Mouse (Mus musculus) layer of hippocampus, adult 18-20 months (tissue): ENCODE data around the gene Olfr601. TPM values are rescaled to one million over a fixed set of nuclear protein-coding genes. Genes with fewer than 3 reads are reported as not detected.
"Not testable (repeated sequence)": the region's sequence is repeated elsewhere in the genome, so short reads cannot be mapped to it uniquely, and the experiment has no call there.

ENCODE experiments used
- DNase-seq, 2 experiments: peaks; one replicate each; pipeline ENCODE4 v3.0.0; 2022; ENCODE audit warnings: low spot score in 2 of 2
- long read RNA-seq: library from polyadenylated mRNA; stranded (forward); transcript quantifications from one replicate; pipeline ENCODE4 v2.0.0, GENCODE M21; 2021
- total RNA-seq, 2 experiments: library from RNA; stranded (reverse); gene quantifications; 2 replicates each; pipeline ENCODE4 v1.2.3; 2021

The Olfr601 gene
- not detected for total RNA-seq
- long read RNA-seq, result 0 reads

- no peak for DNase-seq
Observed at GRCm38 (mm10) chr7:103362555-103362954, at the start of gene Olfr601. TSS of gene Olfr601 (minus strand) at chr7:103362655.

DNA sequence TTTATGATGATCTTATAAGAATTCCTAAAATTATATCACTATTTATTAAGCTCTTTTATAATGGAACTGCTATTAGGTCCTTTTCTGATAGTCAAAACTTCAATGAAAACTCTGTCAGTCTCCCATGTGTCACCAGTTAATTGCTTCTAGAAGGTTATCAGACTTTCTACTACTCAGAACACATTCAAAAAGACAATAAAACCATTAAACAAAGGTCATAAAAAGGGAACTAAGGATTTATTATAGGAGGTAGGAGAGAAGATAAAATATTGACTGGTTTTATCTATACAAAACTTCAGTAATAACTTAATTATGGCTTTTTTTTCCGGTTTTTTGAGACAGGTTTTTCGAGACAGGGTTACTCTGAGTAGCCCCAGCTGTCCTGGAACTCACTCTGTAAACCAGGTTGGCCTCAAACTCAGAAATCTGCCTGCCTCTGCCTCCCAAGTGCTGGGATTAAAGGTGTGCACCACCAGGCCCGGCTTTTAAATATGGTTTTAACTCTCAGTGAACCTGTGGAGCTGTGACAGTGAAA lies 44.1 kb upstream of the Olfr601 start:
- DNase-seq, result not testable (repeated sequence)

DNA sequence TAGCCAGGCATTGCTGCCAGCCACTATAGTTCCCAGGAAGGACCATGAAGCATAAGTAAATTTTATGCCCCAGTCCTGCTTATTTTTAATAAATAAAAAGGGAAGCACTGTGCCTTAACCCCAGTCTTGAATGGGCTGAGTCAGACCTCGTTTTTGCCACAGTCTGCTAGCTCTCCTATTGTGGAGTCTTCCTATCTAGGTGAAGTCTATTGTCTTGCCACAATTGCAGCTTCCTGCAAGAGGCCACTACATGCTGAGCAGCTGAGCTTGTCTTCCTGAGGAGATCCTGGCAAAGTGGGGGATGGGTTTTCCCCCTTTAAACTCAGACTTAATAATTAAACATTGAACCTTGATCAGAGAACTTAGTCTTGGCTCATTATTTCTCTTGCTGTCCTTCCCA lies 36.5 kb upstream of the Olfr601 start:
- no peak for DNase-seq

DNA sequence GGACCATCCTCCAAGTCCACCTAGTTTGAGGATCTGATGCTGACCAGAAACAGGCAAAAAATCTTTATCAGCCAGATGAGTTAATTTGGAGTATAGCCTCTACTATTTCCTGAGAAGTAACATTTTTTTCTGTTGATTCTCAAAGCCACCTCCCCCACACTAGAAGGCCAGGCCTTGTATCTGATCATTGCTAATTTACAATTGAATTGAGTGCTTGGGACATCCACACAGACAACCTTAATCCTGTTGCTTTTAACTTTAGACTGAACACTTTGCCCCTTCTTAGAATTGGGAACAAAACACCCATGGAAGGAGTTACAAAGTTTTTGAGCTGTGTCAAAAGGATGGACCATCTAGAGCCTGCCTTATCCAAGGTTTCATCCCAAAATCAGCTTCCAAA lies 35.3 kb upstream of the Olfr601 start:
- no peak for DNase-seq

GRCm38 (mm10) chr7:103386077-103386476 lies 23.6 kb upstream of the Olfr601 start, which contains the start of gene Olfr603:
TSS of gene Olfr603 (minus strand) at chr7:103386177.
- DNase-seq, result no peak

DNA sequence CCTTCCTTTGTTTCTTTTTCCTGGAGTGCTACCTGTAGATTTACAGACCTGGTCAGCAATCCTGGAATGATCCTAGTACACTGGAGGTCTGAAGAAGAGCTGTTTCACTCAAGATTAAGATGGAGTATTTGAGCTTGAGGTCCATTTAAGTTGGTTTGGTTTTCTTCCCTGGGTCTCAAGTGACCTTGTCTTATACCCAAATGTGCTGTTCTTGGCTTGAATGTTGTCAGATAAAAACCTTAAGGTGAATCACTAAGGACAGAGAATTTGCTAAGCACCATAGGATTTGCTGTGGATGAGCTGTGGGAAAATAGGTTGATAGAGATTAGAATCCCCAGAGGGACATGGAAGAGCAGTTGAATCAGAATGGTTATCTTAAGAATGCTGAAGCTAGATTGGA lies 12.9 kb downstream of the Olfr601 start, which contains the start of gene Olfr600:
TSS of gene Olfr600 (minus strand) at position 101 of the 400 bp plus-strand sequence.
- DNase-seq, result no peak

DNA sequence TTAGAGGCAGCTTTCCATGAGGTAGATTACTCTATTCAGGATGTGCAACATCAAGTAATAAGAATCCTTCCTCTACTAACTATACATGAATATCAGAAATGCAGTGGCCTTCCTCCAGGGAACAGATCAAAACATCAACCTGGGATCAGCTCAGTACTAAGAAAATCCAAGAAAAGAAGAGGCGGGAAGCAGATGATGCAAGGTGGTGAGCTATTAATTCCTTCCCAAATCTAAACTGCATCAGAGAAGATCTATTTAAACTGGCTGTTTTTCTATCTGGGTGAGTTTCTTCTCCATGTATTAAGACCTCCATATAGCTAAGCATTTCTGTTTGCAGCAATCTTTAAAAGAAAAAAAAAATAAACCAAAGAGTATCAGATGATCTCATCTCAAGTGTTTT lies 26.8 kb downstream of the Olfr601 start, which contains the start of gene Olfr599:
TSS of gene Olfr599 (plus strand) at position 301 of the 400 bp plus-strand sequence.
- no peak for DNase-seq

DNA sequence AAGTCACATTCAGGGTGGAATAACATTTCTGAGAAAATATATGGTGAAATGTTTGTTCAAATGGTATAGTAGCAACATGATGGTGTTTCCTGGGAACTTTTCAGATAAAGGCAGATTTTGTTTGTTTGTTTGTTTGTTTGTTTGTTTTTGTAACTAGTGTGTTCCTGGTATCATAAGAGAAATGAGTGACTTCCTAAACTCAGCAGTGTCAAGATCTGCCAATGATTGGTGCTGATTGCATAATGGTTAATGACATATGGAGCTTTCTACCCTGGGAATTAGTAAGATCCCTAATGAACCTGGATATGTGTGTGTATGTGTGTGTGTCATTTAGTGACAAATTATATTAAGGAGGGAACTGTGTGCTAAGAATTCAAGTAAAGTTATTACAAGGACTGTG lies 39.2 kb downstream of the Olfr601 start, which contains the start of gene Olfr598:
TSS of gene Olfr598 (plus strand) at position 301 of the 400 bp plus-strand sequence.
- no peak for DNase-seq

DNA sequence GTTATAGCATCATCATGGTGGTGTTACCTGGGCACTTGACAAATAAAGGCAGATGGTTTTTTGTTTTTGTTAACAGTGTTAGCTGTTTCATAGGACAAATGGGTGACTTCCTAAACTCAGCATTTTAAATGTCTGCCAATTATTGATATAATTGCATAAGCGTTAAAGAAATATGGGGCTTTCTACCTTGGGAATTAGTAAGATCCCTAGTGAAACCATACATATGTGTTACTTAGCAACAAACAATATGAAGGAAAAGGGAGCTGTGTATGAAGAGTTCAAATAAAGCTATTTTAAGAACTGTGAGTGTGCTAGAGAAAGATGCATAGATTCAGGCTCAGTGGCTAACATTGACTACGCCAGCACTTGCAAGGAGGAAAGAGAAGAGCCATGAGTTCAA lies 46.4 kb downstream of the Olfr601 start, which contains the start of gene Olfr597:
TSS of gene Olfr597 (plus strand) at position 301 of the 400 bp plus-strand sequence.
- not testable (repeated sequence) for DNase-seq

Other genes starting within 250 kb of the Olfr601 start
- not detected for gene Olfr586, start 237.0 kb downstream of the Olfr601 start, total RNA-seq
- not detected for gene Olfr588-ps1, start 221.8 kb downstream of the Olfr601 start, total RNA-seq
- not detected for gene Olfr589, start 206.3 kb downstream of the Olfr601 start, total RNA-seq
- gene Olfr591, start 184.3 kb downstream of the Olfr601 start, total RNA-seq, result not detected
- gene Olfr592, start 177.9 kb downstream of the Olfr601 start, total RNA-seq, result not detected
- gene Olfr593, start 150.8 kb downstream of the Olfr601 start, total RNA-seq, result not detected
- not detected for gene Olfr594, start 145.7 kb downstream of the Olfr601 start, total RNA-seq
- not detected for gene Usp17ld, start 110.2 kb downstream of the Olfr601 start, total RNA-seq
- not detected for gene Olfr596, start 57.0 kb downstream of the Olfr601 start, total RNA-seq
- gene Olfr597, start 46.3 kb downstream of the Olfr601 start, total RNA-seq, result not detected
- gene Olfr598, start 39.1 kb downstream of the Olfr601 start, total RNA-seq, result not detected
- not detected for gene Olfr599, start 26.7 kb downstream of the Olfr601 start, total RNA-seq
- gene Olfr600, start 13.0 kb downstream of the Olfr601 start, total RNA-seq, result not detected
- gene Olfr603, start 23.5 kb upstream of the Olfr601 start, total RNA-seq, result not detected
- gene Usp17lc, start 52.4 kb upstream of the Olfr601 start, total RNA-seq, result not detected
- gene Olfr605, start 82.8 kb upstream of the Olfr601 start, total RNA-seq, result not detected
- not detected for gene Olfr606, start 86.4 kb upstream of the Olfr601 start, total RNA-seq
- not detected for gene Olfr607, start 101.5 kb upstream of the Olfr601 start, total RNA-seq
- not detected for gene Olfr608, start 107.2 kb upstream of the Olfr601 start, total RNA-seq
- not detected for gene Olfr609, start 135.4 kb upstream of the Olfr601 start, total RNA-seq
- not detected for gene Olfr610, start 149.5 kb upstream of the Olfr601 start, total RNA-seq
- not detected for gene Olfr611, start 158.2 kb upstream of the Olfr601 start, total RNA-seq
- gene Olfr612, start 180.1 kb upstream of the Olfr601 start, total RNA-seq, result not detected
- gene Olfr613, start 185.4 kb upstream of the Olfr601 start, total RNA-seq, result not detected
- gene Olfr615, start 193.4 kb upstream of the Olfr601 start, total RNA-seq, result not detected
- gene Olfr616, start 206.5 kb upstream of the Olfr601 start, total RNA-seq, result not detected
- gene Olfr617, start 210.4 kb upstream of the Olfr601 start, total RNA-seq, result not detected
- not detected for gene Olfr618, start 227.4 kb upstream of the Olfr601 start, total RNA-seq
- not detected for gene Olfr619, start 237.9 kb upstream of the Olfr601 start, total RNA-seq
- not detected for gene Olfr620, start 249.9 kb upstream of the Olfr601 start, total RNA-seq